Mouse (Mus musculus): ENCODE results near the gene St7.

DNA sequence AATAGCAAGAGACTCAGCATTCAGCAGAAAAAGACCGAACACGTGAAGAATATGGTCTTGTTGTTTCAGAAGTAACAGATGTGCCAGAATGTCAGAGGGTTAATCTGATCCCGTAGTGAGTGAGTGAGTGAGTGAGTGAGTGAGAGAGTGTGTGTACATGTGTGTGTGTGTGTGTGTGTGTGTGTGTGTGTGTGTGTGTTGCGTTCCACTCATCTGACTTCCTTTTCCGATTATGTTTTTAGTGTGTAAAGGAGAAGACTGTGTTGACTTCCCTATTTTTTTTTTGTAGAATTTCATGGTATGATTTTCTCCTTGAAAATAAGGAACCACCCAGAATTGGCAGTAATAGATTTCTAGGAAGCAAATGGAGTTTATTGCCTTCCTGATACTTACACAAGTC, 4.1 kb upstream of the St7 start:
- TF ChIP-seq CTCF (IDR thresholded peaks at IDR 0.05; ENCODE audit: extremely low read depth, insufficient read depth, insufficient read length, insufficient replicate concordance), result no peak
- TF ChIP-seq POLR2A (IDR thresholded peaks at IDR 0.05; ENCODE audit: low read depth, low read length), result no peak
